Mouse (Mus musculus) heart, adult 2 months (tissue): ENCODE data around the gene Pdxk.

Source experiments
- CTCF ChIP-seq: fragments of 200-600 bp; IDR thresholded peaks from 2 replicates; pipeline ENCODE4 v1.8.1; 2022; ENCODE audit warnings: antibody characterized with exemption, mild to moderate bottlenecking, moderate library complexity
- POLR2A ChIP-seq: fragments of 200-500 bp; IDR thresholded peaks from 2 replicates; pipeline ENCODE4 v1.6.1; 2011; ENCODE audit warnings: mild to moderate bottlenecking, low read depth, low read length, control low read depth; ENCODE audit not compliant: insufficient read depth

DNA sequence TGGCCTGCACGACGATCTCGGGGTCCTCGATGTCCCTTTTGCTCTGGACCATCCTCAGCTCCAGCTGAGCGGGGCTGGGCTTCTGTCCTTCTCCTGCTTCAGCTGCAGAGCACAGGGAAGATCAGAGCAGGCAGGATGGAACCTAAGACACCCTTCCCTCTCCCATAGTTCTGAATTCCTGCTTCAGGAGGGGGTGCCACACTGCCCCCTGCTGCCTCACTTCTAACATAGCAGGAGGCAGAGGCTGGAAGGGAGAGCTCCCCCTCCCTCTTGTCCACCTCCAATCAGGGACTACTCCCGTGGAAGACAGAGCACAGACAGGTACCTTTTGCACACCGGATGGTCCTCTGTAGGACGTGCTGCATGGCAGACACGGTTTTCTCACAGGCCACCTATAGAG is 24.0 kb downstream of the Pdxk start:
- TF ChIP-seq CTCF: peak; percentile 79
- TF ChIP-seq POLR2A: no peak
